ENCODE assay signal across 21 mouse cellular contexts in the genomic region with DNA sequence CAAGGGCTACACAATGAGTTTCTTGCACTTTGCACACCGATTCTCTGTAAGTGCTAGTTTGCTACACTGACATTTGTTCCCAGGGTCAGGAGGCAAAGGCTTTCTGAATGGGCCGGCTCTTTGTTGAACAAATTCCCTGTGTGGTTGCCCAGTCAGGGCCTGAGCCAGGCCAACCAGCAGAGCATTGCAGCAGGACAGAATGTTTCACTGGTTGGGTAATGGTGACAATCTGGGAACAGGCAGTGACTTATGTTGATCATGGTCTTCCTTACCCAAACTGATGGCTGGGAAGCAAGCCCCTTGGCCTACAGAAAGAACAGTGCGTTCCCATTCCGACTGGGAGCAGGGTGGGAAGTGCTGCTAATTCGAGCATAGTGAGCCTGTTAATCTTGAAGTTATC.
DNase-seq lines count a peak whose midpoint lies in the region; TF ChIP-seq lines count a peak whose summit lies in the region.
"Had no signal": no experiment of that assay in that cellular context is flagged by ENCODE, and none has a peak within 500 bp of the region (broad histone marks: within the 10 kb centered on the region; RNA-seq: fewer than 3 reads in every experiment).

No protein-coding gene starts in this region.

- intact Hi-C loops in gastrocnemius, adult 2 months (cut with DNase I), result no loop called here
- intact Hi-C loops in gastrocnemius, postnatal 36 days (cut with DNase I), result no loop called here

- H3K27ac ChIP-seq in gastrocnemius, adult 2 months, result no peak overlapping the region
- H3K27ac ChIP-seq: embryonic facial prominence, embryonic 12.5 days; heart, embryonic 15.5 days; hindbrain, embryonic 15.5 days; kidney, postnatal 0 days; macrophage; midbrain, embryonic 10.5 days had no signal

- H3K4me3 ChIP-seq in gastrocnemius, adult 2 months, result no peak overlapping the region
- H3K4me3 ChIP-seq: embryonic facial prominence, embryonic 12.5 days; heart, embryonic 15.5 days; hindbrain, embryonic 15.5 days; midbrain, embryonic 10.5 days; myocyte had no signal

- DNase-seq in gastrocnemius, adult 2 months, result peak; percentile 15
- DNase-seq in gastrocnemius, postnatal 36 days, result no peak
- peak; percentile 3 for DNase-seq in adipocyte (ENCODE audit: low spot score)
- DNase-seq in cerebellum, adult 18-20 months, result peak; percentile 20 to 39
- DNase-seq in cerebellum, postnatal 14 days, result peak; percentile 45 to 55
- DNase-seq in thymus, postnatal 25 days, result no peak
- DNase-seq in layer of hippocampus, adult 18-20 months (ENCODE audit: low spot score in 2 of 2), result no peak
- DNase-seq in heart, adult 11 months, result no peak
- DNase-seq: adrenal gland, postnatal 36 days; forebrain, postnatal 0 days; heart, postnatal 36 days; liver, postnatal 0 days; thymus, adult 18-20 months; thymus, postnatal 4 days had no signal

- TF ChIP-seq CTCF in gastrocnemius, adult 2 months (IDR thresholded peaks at IDR 0.05), result no peak

Comparison
In these comparisons a context has a peak if more than half of its experiments do, and no peak if none do; other contexts are left out.
1. DNase-seq: peak in gastrocnemius, adult 2 months (single experiment), adipocyte (single experiment), cerebellum, adult 18-20 months (2 of 2) and cerebellum, postnatal 14 days (2 of 2); none in gastrocnemius, postnatal 36 days (0 of 2), thymus, postnatal 25 days (single experiment), layer of hippocampus, adult 18-20 months (0 of 2) and heart, adult 11 months (single experiment).